Mouse (Mus musculus): ENCODE data around the gene Tmem59l.

Tmem59l gene

GRCm38 (mm10) chr8:70490061-70490879 is 3.1 kb upstream of the Tmem59l start:
- DNase-seq (ENCODE audit: low read depth, low spot score), result no peak

GRCm38 (mm10) chr8:70489576-70489975 is 2.4 kb upstream of the Tmem59l start:
- DNase-seq (ENCODE audit: low read depth, low spot score), result no peak

GRCm38 (mm10) chr8:70488931-70489470 is 1.8 kb upstream of the Tmem59l start:
- no peak for DNase-seq (ENCODE audit: low read depth, low spot score)

GRCm38 (mm10) chr8:70487993-70488796 is 1.0 kb upstream of the Tmem59l start:
- DNase-seq (ENCODE audit: low read depth, low spot score), result peak; percentile 32

- no peak for DNase-seq (ENCODE audit: low read depth, low spot score)
Observed at GRCm38 (mm10) chr8:70486191-70486681, 922 bp downstream of the Tmem59l start.

- DNase-seq (ENCODE audit: low read depth, low spot score), result no peak
Observed at GRCm38 (mm10) chr8:70482943-70483342, 4.2 kb downstream of the Tmem59l start.

- DNase-seq (ENCODE audit: low read depth, low spot score), result no peak
Observed at GRCm38 (mm10) chr8:70481908-70482307, 5.2 kb downstream of the Tmem59l start.

- peak; percentile 50 for DNase-seq (ENCODE audit: low read depth, low spot score)
Observed at GRCm38 (mm10) chr8:70477269-70477982, 9.7 kb downstream of the Tmem59l start.

- DNase-seq (ENCODE audit: low read depth, low spot score), result peak; percentile 95
Observed at GRCm38 (mm10) chr8:70476333-70477268, 10.6 kb downstream of the Tmem59l start, which contains the start of gene Klhl26. Klhl26 (minus strand) TSS chr8:70476968.

- no peak for DNase-seq (ENCODE audit: low read depth, low spot score)
Observed at GRCm38 (mm10) chr8:70471856-70472255, 15.3 kb downstream of the Tmem59l start.

- DNase-seq (ENCODE audit: low read depth, low spot score), result no peak
Observed at GRCm38 (mm10) chr8:70469938-70470337, 17.2 kb downstream of the Tmem59l start.

GRCm38 (mm10) chr8:70469295-70469916 is 17.8 kb downstream of the Tmem59l start:
- DNase-seq (ENCODE audit: low read depth, low spot score), result no peak

GRCm38 (mm10) chr8:70468733-70469132 is 18.4 kb downstream of the Tmem59l start:
- no peak for DNase-seq (ENCODE audit: low read depth, low spot score)

- DNase-seq (ENCODE audit: low read depth, low spot score), result no peak
Observed at GRCm38 (mm10) chr8:70467907-70468306, 19.3 kb downstream of the Tmem59l start.

GRCm38 (mm10) chr8:70467229-70467725 is 19.9 kb downstream of the Tmem59l start:
- no peak for DNase-seq (ENCODE audit: low read depth, low spot score)

- no peak for DNase-seq (ENCODE audit: low read depth, low spot score)
Observed at GRCm38 (mm10) chr8:70466771-70467170, 20.4 kb downstream of the Tmem59l start.

- no peak for DNase-seq (ENCODE audit: low read depth, low spot score)
Observed at GRCm38 (mm10) chr8:70466305-70466704, 20.9 kb downstream of the Tmem59l start.

GRCm38 (mm10) chr8:70465701-70466100 is 21.5 kb downstream of the Tmem59l start:
- DNase-seq (ENCODE audit: low read depth, low spot score), result no peak

GRCm38 (mm10) chr8:70464162-70464561 is 23.0 kb downstream of the Tmem59l start:
- no peak for DNase-seq (ENCODE audit: low read depth, low spot score)

- no peak for DNase-seq (ENCODE audit: low read depth, low spot score)
Observed at GRCm38 (mm10) chr8:70463306-70463705, 23.9 kb downstream of the Tmem59l start.
